Mouse (Mus musculus): Measurements from ENCODE around the gene Cog5. TPM values are rescaled to one million over a fixed set of nuclear protein-coding genes. Genes with fewer than 3 reads are reported as not detected.

The Cog5 gene
- total and polyA plus RNA-seq, 3 experiments, result 27.1 to 28.4 TPM; not detected in 1

GRCm38 (mm10) chr12:31788530-31788929 is 133.9 kb downstream of the Cog5 start:
- H3K27me3 ChIP-seq (ENCODE audit: control insufficient read depth in 1 of 2, insufficient read depth in 2 of 2, low read length in 2 of 2), result no peaks in the 10 kb centered on the region
- H3K27ac ChIP-seq (ENCODE audit: control insufficient read depth, low read depth, low read length), result no peak overlapping the region
- TF ChIP-seq E2F4 (IDR thresholded peaks at IDR 0.05; ENCODE audit: borderline replicate concordance, low read depth, low read length) (no peak), CTCF (IDR thresholded peaks at IDR 0.05 in 2 of 3, conservative IDR thresholded peaks at IDR 0.05 in 1 of 3; ENCODE audit: control insufficient read depth in 1 of 3, insufficient read depth in 1 of 3, low read depth in 2 of 3, low read length in 3 of 3, poor library complexity in 1 of 3, severe bottlenecking in 1 of 3) (no peak), ZNF384 (IDR thresholded peaks at IDR 0.05; ENCODE audit: low read depth, low read length) (no peak), TAL1 (IDR thresholded peaks at IDR 0.05; ENCODE audit: low read length) (no peak), TBP (IDR thresholded peaks at IDR 0.05; ENCODE audit: low read depth, low read length) (no peak), USF2 (IDR thresholded peaks at IDR 0.05; ENCODE audit: borderline replicate concordance in 1 of 2, insufficient read depth in 1 of 2, low read depth in 1 of 2, low read length in 2 of 2) (no peak), MYB (IDR thresholded peaks at IDR 0.05; ENCODE audit: low read depth, low read length) (no peak), MAFK (IDR thresholded peaks at IDR 0.05; ENCODE audit: borderline replicate concordance, low read depth, low read length) (no peak), ZMIZ1 (IDR thresholded peaks at IDR 0.05; ENCODE audit: low read depth, low read length) (no peak), POLR2AphosphoS2 (IDR thresholded peaks at IDR 0.05; ENCODE audit: low read length) (no peak), USF1 (IDR thresholded peaks at IDR 0.05; ENCODE audit: low read depth, low read length) (no peak), ETS1 (IDR thresholded peaks at IDR 0.05; ENCODE audit: low read depth, low read length) (no peak)
- no peaks in the 10 kb centered on the region; a peak in 1 of 4 replicates for H3K36me3 ChIP-seq (ENCODE audit: control insufficient read depth in 1 of 2, insufficient read depth in 2 of 2, low read length in 2 of 2)
- H3K9me3 ChIP-seq (replicated peaks; ENCODE audit: insufficient read depth, low read length), result no peaks in the 10 kb centered on the region
- no peak overlapping the region for H3K9ac ChIP-seq (ENCODE audit: control insufficient read depth, low read depth, low read length, poor library complexity, severe bottlenecking)
- H3K79me2 ChIP-seq (ENCODE audit: control insufficient read depth, insufficient read depth, low read length, poor library complexity), result no peaks in the 10 kb centered on the region
- no peak overlapping the region for H3K4me3 ChIP-seq (ENCODE audit: control insufficient read depth in 1 of 2, insufficient read depth in 1 of 2, low read depth in 2 of 2, low read length in 2 of 2)
- no peaks in the 10 kb centered on the region for H3K4me1 ChIP-seq (ENCODE audit: control insufficient read depth in 1 of 2, insufficient read depth in 2 of 2, low read length in 2 of 2)
- peak; percentile 42 for DNase-seq (ENCODE audit: low read depth, low spot score)

- H3K9me3 ChIP-seq (replicated peaks; ENCODE audit: insufficient read depth, low read length), result no peaks in the 10 kb centered on the region
- H3K4me3 ChIP-seq (ENCODE audit: control insufficient read depth in 1 of 2, insufficient read depth in 1 of 2, low read depth in 2 of 2, low read length in 2 of 2), result peak overlapping the region in 1 of 2 experiments; percentile 44; a peak in 2 of 4 replicates
- no peaks in the 10 kb centered on the region for H3K79me2 ChIP-seq (ENCODE audit: control insufficient read depth, insufficient read depth, low read length, poor library complexity)
- no peaks in the 10 kb centered on the region for H3K27me3 ChIP-seq (ENCODE audit: control insufficient read depth in 1 of 2, insufficient read depth in 2 of 2, low read length in 2 of 2)
- H3K27ac ChIP-seq (ENCODE audit: control insufficient read depth, low read depth, low read length), result peak overlapping the region; percentile 1; the same call in 1 of the 2 replicates
- peaks cover 3 to 11% of the 10 kb centered on the region in 2 experiments; a peak in 3 of 4 replicates for H3K4me1 ChIP-seq (ENCODE audit: control insufficient read depth in 1 of 2, insufficient read depth in 2 of 2, low read length in 2 of 2)
- H3K9ac ChIP-seq (ENCODE audit: control insufficient read depth, low read depth, low read length, poor library complexity, severe bottlenecking), result no peak overlapping the region
- H3K36me3 ChIP-seq (ENCODE audit: control insufficient read depth in 1 of 2, insufficient read depth in 2 of 2, low read length in 2 of 2), result peaks cover 0 to 9% of the 10 kb centered on the region in 2 experiments; a peak in 2 of 4 replicates
- peak; percentile 85 for DNase-seq (ENCODE audit: low read depth, low spot score)
- TF ChIP-seq TCF12 (IDR thresholded peaks at IDR 0.05; ENCODE audit: low read depth, low read length) (peak; percentile 21; the same call in 1 of the 2 replicates), UBTF (IDR thresholded peaks at IDR 0.05; ENCODE audit: borderline replicate concordance, insufficient read depth, low read depth, low read length) (no peak), POLR2A (IDR thresholded peaks at IDR 0.05; ENCODE audit: control insufficient read depth in 1 of 2, insufficient read depth in 1 of 2, low read depth in 1 of 2, low read length in 2 of 2, poor library complexity in 1 of 2) (no peak), CTCF (IDR thresholded peaks at IDR 0.05 in 2 of 3, conservative IDR thresholded peaks at IDR 0.05 in 1 of 3; ENCODE audit: control insufficient read depth in 1 of 3, insufficient read depth in 1 of 3, low read depth in 2 of 3, low read length in 3 of 3, poor library complexity in 1 of 3, severe bottlenecking in 1 of 3) (no peak), RAD21 (IDR thresholded peaks at IDR 0.05; ENCODE audit: low read depth, low read length) (no peak), ZMIZ1 (IDR thresholded peaks at IDR 0.05; ENCODE audit: low read depth, low read length) (no peak), GATA1 (IDR thresholded peaks at IDR 0.05; ENCODE audit: low read depth, low read length) (peak; percentile 55), HCFC1 (IDR thresholded peaks at IDR 0.05; ENCODE audit: low read depth, low read length) (0 out of 2 replicates have a peak, but pooled peaks have one; percentile 24), ELF1 (IDR thresholded peaks at IDR 0.05; ENCODE audit: low read depth, low read length) (no peak), POLR2AphosphoS5 (IDR thresholded peaks at IDR 0.05; ENCODE audit: borderline replicate concordance, low read depth, low read length) (no peak), ZC3H11A (IDR thresholded peaks at IDR 0.05; ENCODE audit: low read depth, low read length) (no peak), GABPA (IDR thresholded peaks at IDR 0.05; ENCODE audit: low read depth, low read length) (peak; percentile 71), USF2 (IDR thresholded peaks at IDR 0.05; ENCODE audit: borderline replicate concordance in 1 of 2, insufficient read depth in 1 of 2, low read depth in 1 of 2, low read length in 2 of 2) (no peak), MAFK (IDR thresholded peaks at IDR 0.05; ENCODE audit: borderline replicate concordance, low read depth, low read length) (peak; percentile 94), EP300 (IDR thresholded peaks at IDR 0.05; ENCODE audit: low read depth in 1 of 2, low read length in 2 of 2) (peak; percentile 72 to 79), BHLHE40 (IDR thresholded peaks at IDR 0.05; ENCODE audit: borderline replicate concordance, low read depth, low read length) (peak; percentile 34; the same call in 1 of the 2 replicates), USF1 (IDR thresholded peaks at IDR 0.05; ENCODE audit: low read depth, low read length) (no peak), ZNF384 (IDR thresholded peaks at IDR 0.05; ENCODE audit: low read depth, low read length) (no peak), MYC (IDR thresholded peaks at IDR 0.05; ENCODE audit: low read depth, low read length) (no peak), TAL1 (IDR thresholded peaks at IDR 0.05; ENCODE audit: low read length) (no peak), JUND (IDR thresholded peaks at IDR 0.05; ENCODE audit: low read depth, low read length) (no peak), ETS1 (IDR thresholded peaks at IDR 0.05; ENCODE audit: low read depth, low read length) (peak; percentile 95)
These were observed 151.9 kb downstream of the Cog5 start for GRCm38 (mm10) chr12:31806410-31807154.
